Mouse (Mus musculus) liver, adult 10 weeks (tissue): Measurements from ENCODE around the gene Ddx25. TPM values are rescaled to one million over a fixed set of nuclear protein-coding genes. Genes with fewer than 3 reads are reported as not detected.

Source experiments
- polyA plus RNA-seq: library from polyadenylated mRNA; stranded (reverse); fragments of 350-450 nt; fragmentation: Illumina TruSeq; extraction: RNeasy Lipid Tissue Mini Kit (QIAGEN cat#74804); gene quantifications from one replicate; pipeline ENCODE4 v1.2.3, GENCODE M21; 2014; ENCODE audit warnings: low read depth, low replicate concordance

Gene Ddx25
- 0.05 TPM for polyA plus RNA-seq

GRCm38 (mm10) chr9:35558257-35559008, at the start of gene Ddx25, which contains the start of gene Pus3:
Gene Ddx25, minus strand, starts transcription at chr9:35558528.
Gene Pus3, plus strand, starts transcription at chr9:35558595.

GRCm38 (mm10) chr9:35569571-35570534, 11.5 kb upstream of the Ddx25 start, which contains the start of the genes Pate2 and Hyls1:
Gene Pate2, plus strand, starts transcription at chr9:35570284.
Gene Hyls1, minus strand, starts transcription at chr9:35570398.

GRCm38 (mm10) chr9:35518169-35518568, 40.2 kb downstream of the Ddx25 start, which contains the start of gene Gm1113:
Gene Gm1113, minus strand, starts transcription at chr9:35518269.

Other genes with a start within 250 kb of the Ddx25 start
- gene Cdon, start 137.4 kb downstream of the Ddx25 start, polyA plus RNA-seq = 0.82 TPM
- not detected for gene Gm1113, start 40.3 kb downstream of the Ddx25 start, polyA plus RNA-seq
- 11.5 TPM for gene Pus3, start 67 bp upstream of the Ddx25 start, polyA plus RNA-seq
- not detected for gene Pate2, start 11.8 kb upstream of the Ddx25 start, polyA plus RNA-seq
- gene Hyls1, start 11.9 kb upstream of the Ddx25 start, polyA plus RNA-seq = 2.1 TPM
- gene Pate4, start 53.4 kb upstream of the Ddx25 start, polyA plus RNA-seq = not detected
- gene Pate3, start 89.7 kb upstream of the Ddx25 start, polyA plus RNA-seq = not detected
- not detected for gene Pate1, start 128.9 kb upstream of the Ddx25 start, polyA plus RNA-seq
- not detected for gene Gm17677, start 182.5 kb upstream of the Ddx25 start, polyA plus RNA-seq
- not detected for gene Gm17727, start 219.6 kb upstream of the Ddx25 start, polyA plus RNA-seq
- not detected for gene Gm27235, start 231.6 kb upstream of the Ddx25 start, polyA plus RNA-seq
- gene D730048I06Rik, start 231.6 kb upstream of the Ddx25 start, polyA plus RNA-seq = not detected